Mouse (Mus musculus) lung, postnatal 14 days (tissue): ENCODE measurements at regions not wholly inside any gene's neighbourhood (a gene's known extent, or its start where the extent isn't known, plus 50 kb on each side); places are given as distances from the start of the nearest gene placed in this dataset.
"Not testable (repeated sequence)": the region's sequence is repeated elsewhere in the genome, so short reads cannot be mapped to it uniquely, and the experiment has no call there.

Source experiments
- DNase-seq: peaks from one replicate; pipeline ENCODE4 v3.0.0; 2021

GRCm38 (mm10) chrX:170735786-170736185, 63.3 kb downstream of the Asmt start:
- peak; percentile 0 for DNase-seq

- DNase-seq, result not testable (repeated sequence)
These were observed 81.2 kb downstream of the Asmt start for GRCm38 (mm10) chrX:170753507-170754256.
